Mouse (Mus musculus) left cerebral cortex, adult 9 months (tissue): ENCODE data around the gene Mad2l1.

Experiments used
- DNase-seq, 2 experiments: peaks; one replicate each; pipeline ENCODE4 v3.0.0; 2022; ENCODE audit warnings: low spot score in 2 of 2

Mad2l1 gene

DNA sequence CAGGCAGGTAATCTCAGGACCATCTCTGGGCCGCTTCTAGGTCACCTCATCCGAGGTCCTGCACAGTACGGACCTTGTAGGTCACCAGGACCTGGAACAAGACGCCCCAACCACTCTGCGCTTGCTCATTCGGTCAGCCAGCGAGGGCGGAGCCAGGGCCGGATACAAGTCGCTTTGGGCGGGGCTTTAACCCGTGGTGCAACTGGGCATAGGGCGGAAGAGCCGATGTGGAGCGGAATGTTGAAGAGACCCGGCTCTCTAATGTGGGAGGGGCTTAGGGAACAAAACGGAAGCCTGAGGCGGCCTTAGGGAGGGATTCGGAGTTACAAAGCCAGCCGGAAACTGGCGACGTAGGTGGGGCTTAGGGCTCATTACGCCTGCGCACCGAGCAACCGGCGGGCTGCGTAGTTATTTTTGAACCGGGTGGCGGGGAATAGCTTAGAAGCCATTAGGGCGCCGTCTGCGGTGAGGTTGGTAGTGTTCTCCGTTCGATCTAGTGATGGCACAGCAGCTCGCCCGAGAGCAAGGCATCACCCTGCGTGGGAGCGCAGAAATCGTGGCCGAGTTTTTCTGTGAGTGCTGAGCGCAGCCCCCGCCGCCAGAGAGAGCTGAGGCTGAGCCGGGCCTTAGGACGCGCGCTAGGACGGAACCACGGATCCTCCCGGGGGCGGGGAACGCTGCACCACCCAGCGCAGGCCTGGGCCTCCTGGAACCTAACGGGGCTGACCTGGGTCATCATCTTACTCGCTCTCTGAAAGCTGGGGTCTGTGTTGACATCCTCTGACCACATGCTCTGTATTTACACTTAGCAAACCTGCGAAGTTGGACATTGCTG, at the start of gene Mad2l1:
Mad2l1 (plus strand) TSS at position 363 of the 835 bp plus-strand sequence.
- DNase-seq = peak; percentile 96 to 97

DNA sequence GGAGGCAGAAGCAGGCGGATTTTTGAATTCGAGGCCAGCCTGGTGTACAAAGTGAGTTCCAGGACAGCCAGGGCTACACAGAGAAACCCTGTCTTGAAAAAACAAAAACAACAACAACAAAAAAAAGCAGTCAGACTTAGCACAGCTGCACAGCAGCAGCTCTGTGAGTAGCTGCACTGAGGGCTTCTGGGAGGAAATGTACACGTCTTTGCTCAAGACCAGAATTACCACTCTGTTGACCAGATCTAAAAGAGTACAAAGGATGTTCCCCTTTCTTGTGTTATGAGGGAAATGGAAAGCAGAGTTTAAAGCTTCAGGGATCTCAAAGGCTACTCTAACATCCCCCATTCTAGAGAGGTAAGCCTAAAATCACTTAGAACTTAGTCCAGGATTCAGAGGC, 41.5 kb upstream of the Mad2l1 start:
- DNase-seq = no peak

DNA sequence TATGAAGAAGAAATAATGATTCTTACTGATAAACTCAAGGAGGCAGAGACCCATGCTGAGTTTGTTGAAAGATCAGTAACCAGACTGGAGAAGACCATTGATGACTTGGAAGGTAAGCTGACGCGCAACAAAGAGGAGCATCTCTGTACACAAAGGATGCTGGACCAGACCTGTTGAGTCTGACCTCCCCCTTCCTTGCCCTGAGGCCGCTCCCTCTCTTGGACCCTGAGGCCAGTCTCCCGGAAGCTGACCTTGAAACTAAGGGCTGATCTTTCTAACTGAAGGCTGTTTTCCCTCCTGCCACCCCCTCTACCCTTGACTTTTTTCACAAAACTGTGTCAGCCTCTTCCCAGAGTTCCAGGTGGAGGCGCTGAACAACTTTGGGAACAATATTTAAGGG, 18.8 kb upstream of the Mad2l1 start:
- no peak for DNase-seq

DNA sequence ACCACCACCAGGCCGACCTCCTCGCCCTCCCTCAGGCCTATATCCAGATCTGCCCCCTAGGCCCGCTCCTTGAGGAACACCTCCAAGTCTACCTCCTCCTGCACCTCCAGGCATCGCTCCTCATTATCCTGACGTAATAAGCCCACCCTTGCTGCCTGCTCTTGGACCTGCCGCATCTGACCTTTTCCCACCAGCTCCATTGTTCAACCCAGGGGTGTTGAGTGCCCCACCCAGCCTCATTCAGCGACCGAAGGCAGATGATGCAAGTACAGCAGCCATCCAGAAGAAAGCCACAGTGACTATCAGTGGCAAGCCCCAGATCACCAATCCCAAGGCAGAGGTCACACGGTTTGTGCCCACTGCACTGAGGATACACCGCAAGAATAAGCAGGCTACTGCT, 6.8 kb upstream of the Mad2l1 start:
- DNase-seq = no peak

DNA sequence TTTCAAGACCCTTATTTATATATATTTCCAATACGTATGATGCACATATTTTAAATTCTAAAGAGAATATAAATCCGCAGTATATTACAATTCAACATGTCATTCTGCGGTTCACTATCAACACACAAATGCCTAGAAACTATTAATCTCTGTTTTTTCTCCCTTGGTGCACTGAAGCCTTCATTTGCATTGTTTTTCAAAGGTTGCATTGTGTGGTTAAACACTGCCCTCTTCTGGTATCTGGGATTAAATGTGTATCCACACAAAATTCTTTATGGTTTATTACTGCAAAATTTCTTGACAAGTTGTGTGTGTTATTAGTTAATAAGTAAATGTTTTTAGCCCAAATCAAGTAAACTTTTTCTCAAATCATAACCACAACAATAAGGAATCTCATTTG, 1.9 kb upstream of the Mad2l1 start:
- DNase-seq = peak in 1 of 2 experiments; percentile 27

DNA sequence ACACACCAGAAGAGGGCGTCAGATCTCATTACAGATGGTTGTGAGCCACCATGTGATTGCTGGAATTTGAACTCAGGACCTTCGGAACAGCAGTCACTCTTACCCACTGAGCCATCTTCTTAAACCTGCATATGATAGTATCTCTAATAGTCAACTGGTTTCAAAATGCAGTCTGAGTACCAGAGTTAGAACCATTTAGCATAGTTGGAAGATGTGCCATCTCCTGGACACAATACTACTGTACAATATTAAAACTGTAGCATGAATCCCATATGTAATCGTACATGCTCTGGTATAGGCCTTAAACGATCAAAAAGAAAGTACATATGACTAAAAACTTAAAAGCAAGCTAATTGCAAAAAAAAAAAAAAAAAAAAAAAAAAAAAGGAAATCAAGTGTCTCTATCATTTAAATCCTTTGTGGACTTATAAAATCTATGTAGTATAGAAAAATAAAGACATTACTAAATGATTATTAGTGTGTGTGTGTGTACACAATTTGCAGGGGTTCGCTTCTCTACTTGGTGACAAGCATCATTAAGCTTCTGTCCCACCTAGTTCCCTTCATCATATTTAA, 736 bp upstream of the Mad2l1 start:
- peak in 1 of 2 experiments; percentile 9 for DNase-seq

DNA sequence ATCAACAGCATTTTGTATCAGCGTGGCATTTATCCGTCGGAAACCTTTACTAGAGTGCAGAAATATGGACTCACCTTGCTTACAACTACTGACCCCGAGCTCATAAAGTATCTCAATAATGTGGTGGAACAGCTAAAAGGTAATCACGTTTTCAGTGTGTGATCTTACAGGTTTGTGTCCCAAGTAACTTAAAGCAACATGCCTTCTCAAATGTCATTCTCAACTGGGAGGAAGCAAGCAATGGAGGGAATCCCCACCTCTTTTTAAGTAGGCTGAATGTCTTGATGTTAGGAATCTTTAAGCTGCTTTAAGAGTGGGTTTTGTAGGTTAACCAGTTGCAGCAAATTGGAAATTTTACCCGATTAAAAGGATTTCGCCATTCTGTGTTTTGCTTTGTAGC, 776 bp downstream of the Mad2l1 start:
- DNase-seq = no peak

DNA sequence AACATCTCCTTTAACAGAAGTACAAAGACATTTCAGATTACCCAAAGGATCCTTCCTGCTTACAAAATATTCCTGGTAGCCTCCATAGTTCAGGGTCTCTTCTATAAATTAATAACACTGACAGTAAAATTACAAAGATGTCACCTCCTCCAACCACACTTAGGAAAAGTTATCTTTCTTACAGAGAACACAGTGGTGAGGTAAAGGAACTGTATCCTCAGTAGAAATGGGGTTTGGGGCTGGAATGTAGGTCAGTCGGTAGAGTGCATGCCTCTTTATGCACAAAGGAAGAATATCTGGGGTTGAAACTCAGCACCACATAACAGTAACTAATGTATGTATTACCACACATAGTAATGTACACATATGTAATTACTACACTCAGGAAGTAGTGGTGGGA, 24.8 kb downstream of the Mad2l1 start, which contains the start of gene Vmn1r32:
Vmn1r32 (minus strand) TSS at position 101 of the 400 bp plus-strand sequence.
- no peak for DNase-seq

DNA sequence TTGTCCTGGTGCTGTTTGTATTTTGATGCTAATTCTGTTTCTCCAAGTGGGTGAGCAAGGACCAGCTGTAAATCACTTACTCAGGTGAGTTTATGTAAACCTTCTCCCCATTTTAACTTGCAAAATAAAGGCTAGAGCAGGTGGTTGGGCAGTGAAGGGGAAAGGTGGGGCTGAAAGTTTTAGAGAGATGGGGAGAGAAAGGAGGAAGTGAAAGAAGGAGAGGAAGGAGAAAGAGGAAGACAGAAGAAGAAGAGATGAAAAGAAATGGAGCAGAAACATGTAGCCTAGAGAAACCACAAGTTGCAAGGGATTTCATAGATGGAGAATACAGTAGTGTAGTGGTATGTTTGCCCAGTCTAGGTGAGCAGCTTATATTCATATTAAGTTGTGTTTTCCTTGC, 60.6 kb downstream of the Mad2l1 start:
- no peak for DNase-seq
